Mouse (Mus musculus): ENCODE measurements around the gene Gm15114. TPM values are rescaled to one million over a fixed set of nuclear protein-coding genes. Genes with fewer than 3 reads are reported as not detected.
"Not testable (repeated sequence)": the region's sequence is repeated elsewhere in the genome, so short reads cannot be mapped to it uniquely, and the experiment has no call there.

Gm15114 gene
- not detected for total RNA-seq (2021)
- long read RNA-seq, experiment 1: 0 reads
- long read RNA-seq, experiment 2: 0 reads

GRCm38 (mm10) chrX:148488649-148489048 lies at the start of gene Gm15114:
Gene Gm15114, plus strand, starts transcription at chrX:148488949.
- not testable (repeated sequence) for DNase-seq

Other genes with a start within 250 kb of the Gm15114 start
- gene Gm8334, start 126.2 kb downstream of the Gm15114 start, total RNA-seq (2021): not detected
- gene Gm15127, start 174.6 kb downstream of the Gm15114 start, total RNA-seq (2021): not detected